Mouse (Mus musculus) left cerebral cortex, adult 6 months (tissue): ENCODE measurements around the gene Mstn. TPM values are rescaled to one million over a fixed set of nuclear protein-coding genes. Genes with fewer than 3 reads are reported as not detected.

Experiments
- long read RNA-seq, 2 experiments: library from polyadenylated mRNA; unstranded; transcript quantifications; one replicate each; pipeline ENCODE4 v2.0.0; 2019 to 2020
- polyA plus RNA-seq: library from polyadenylated mRNA; unstranded; fragments of <200 nt; fragmentation: Nextera tagmentation; gene quantifications from 2 replicates; pipeline ENCODE4 v1.2.3, GENCODE M21; 2021

Mstn gene
- polyA plus RNA-seq = 0.08 and 0.13 TPM in 2 replicates
- long read RNA-seq, experiment 1 = 0 reads
- long read RNA-seq, experiment 2 = 0 reads

DNA sequence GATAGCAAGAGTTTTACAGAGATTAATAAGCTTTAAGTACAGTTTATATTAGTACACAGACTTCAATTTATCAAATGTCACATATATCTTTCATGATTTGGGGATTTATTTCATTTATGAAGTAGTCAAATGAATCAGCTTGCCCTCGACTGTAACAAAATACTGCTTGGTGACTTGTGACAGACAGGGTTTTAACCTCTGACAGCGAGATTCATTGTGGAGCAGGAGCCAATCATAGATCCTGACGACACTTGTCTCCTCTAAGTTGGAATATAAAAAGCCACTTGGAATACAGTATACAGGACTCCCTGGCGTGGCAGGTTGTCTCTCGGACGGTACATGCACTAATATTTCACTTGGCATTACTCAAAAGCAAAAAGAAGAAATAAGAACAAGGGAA, at the start of gene Mstn:
Mstn (plus strand) TSS at position 301 of the 400 bp plus-strand sequence.

GRCm38 (mm10) chr1:53020079-53020478, 41.4 kb upstream of the Mstn start, which contains the start of gene 1700019D03Rik:
Gene 1700019D03Rik, minus strand, starts transcription at chr1:53020179.

Other genes starting within 250 kb of the Mstn start
- 23.6 and 32.3 TPM in 2 replicates for gene Inpp1, start 244.0 kb upstream of the Mstn start, polyA plus RNA-seq
- gene Hibch, start 216.7 kb upstream of the Mstn start, polyA plus RNA-seq = 13.5 and 14.5 TPM in 2 replicates
- 23.3 and 25.7 TPM in 2 replicates for gene 1700019D03Rik, start 41.5 kb upstream of the Mstn start, polyA plus RNA-seq
- not detected in 2 replicates for gene 1700019A02Rik, start 126.0 kb downstream of the Mstn start, polyA plus RNA-seq
- gene Pms1, start 235.4 kb downstream of the Mstn start, polyA plus RNA-seq = 4.6 and 6.2 TPM in 2 replicates
- gene Ormdl1, start 235.5 kb downstream of the Mstn start, polyA plus RNA-seq = 12.0 and 16.6 TPM in 2 replicates
- gene Gm28778, start 235.5 kb downstream of the Mstn start, polyA plus RNA-seq = 0.26 and 0.80 TPM in 2 replicates